Mouse (Mus musculus) MEL (cell line): ENCODE measurements around the gene Lrrc32.

Experiments
- CHD1 ChIP-seq: IDR thresholded peaks from 2 replicates; pipeline ENCODE4 v1.6.1; 2012; ENCODE audit warnings: low read depth, mild to moderate bottlenecking, inconsistent platforms, low read length, improper control_type of control experiment
- CTCF ChIP-seq, 3 experiments: IDR thresholded peaks in 2 of 3; conservative IDR thresholded peaks in 1 of 3; 2 replicates each; pipeline ENCODE4 v1.5.1; 2011 to 2012; ENCODE audit warnings: low read length in 3 of 3, low read depth in 2 of 3, mild to moderate bottlenecking in 2 of 3, improper control_type of control experiment in 1 of 3, inconsistent platforms in 1 of 3, mixed read lengths in 1 of 3, moderate library complexity in 1 of 3; ENCODE audit not compliant: control insufficient read depth in 1 of 3, insufficient read depth in 1 of 3, poor library complexity in 1 of 3, severe bottlenecking in 1 of 3
- EP300 ChIP-seq, 2 experiments: IDR thresholded peaks; 2 replicates each; pipeline ENCODE4 v1.6.1; 2011; ENCODE audit warnings: improper control_type of control experiment in 2 of 2, low read length in 2 of 2, low read depth in 1 of 2, mild to moderate bottlenecking in 1 of 2
- GATA1 ChIP-seq: IDR thresholded peaks from 2 replicates; pipeline ENCODE4 v1.6.1; 2011; ENCODE audit warnings: low read depth, low read length, improper control_type of control experiment
- JUND ChIP-seq: IDR thresholded peaks from 2 replicates; pipeline ENCODE4 v1.6.1; 2011; ENCODE audit warnings: low read depth, mild to moderate bottlenecking, improper control_type of control experiment, low read length
- MXI1 ChIP-seq: IDR thresholded peaks from 2 replicates; pipeline ENCODE4 v1.6.1; 2011; ENCODE audit warnings: mild to moderate bottlenecking, low read depth, low read length, improper control_type of control experiment
- MYC ChIP-seq: IDR thresholded peaks from 2 replicates; pipeline ENCODE4 v1.6.1; 2011; ENCODE audit warnings: low read depth, mild to moderate bottlenecking, low read length, improper control_type of control experiment, moderate library complexity
- NELFE ChIP-seq: IDR thresholded peaks from 2 replicates; pipeline ENCODE4 v1.6.1; 2011; ENCODE audit warnings: low read depth, low read length, improper control_type of control experiment
- POLR2AphosphoS5 ChIP-seq: IDR thresholded peaks from 2 replicates; pipeline ENCODE4 v1.6.1; 2012; ENCODE audit warnings: low read depth, borderline replicate concordance, mild to moderate bottlenecking, inconsistent platforms, low read length, moderate library complexity, mixed read lengths
- TAL1 ChIP-seq: IDR thresholded peaks from 2 replicates; pipeline ENCODE4 v1.6.1; 2012; ENCODE audit warnings: mild to moderate bottlenecking, inconsistent platforms, low read length, moderate library complexity, mixed read lengths
- ZKSCAN1 ChIP-seq: IDR thresholded peaks from 2 replicates; pipeline ENCODE4 v1.6.1; 2012; ENCODE audit warnings: low read depth, mild to moderate bottlenecking, inconsistent platforms, low read length, improper control_type of control experiment, moderate library complexity

- TF ChIP-seq MXI1 (no peak), CTCF (IDR thresholded peaks at IDR 0.05 in 2 of 3, conservative IDR thresholded peaks at IDR 0.05 in 1 of 3; ENCODE audit: control insufficient read depth in 1 of 3, insufficient read depth in 1 of 3, low read depth in 2 of 3, low read length in 3 of 3, poor library complexity in 1 of 3, severe bottlenecking in 1 of 3) (no peak), JUND (no peak), NELFE (no peak), TAL1 (no peak), POLR2AphosphoS5 (no peak), ZKSCAN1 (no peak), GATA1 (no peak), EP300 (IDR thresholded peaks at IDR 0.05; ENCODE audit: low read depth in 1 of 2, low read length in 2 of 2) (no peak), CHD1 (no peak), MYC (no peak)
These were observed 7.2 kb upstream of the Lrrc32 start for GRCm38 (mm10) chr7:98481861-98482260.
